Mouse (Mus musculus): ENCODE measurements around the gene Ovol2. TPM values are rescaled to one million over a fixed set of nuclear protein-coding genes. Genes with fewer than 3 reads are reported as not detected.
A peak's percentile ranks its signal among the peaks of the same experiment; 100 is the strongest.

Ovol2 gene
- total and polyA plus RNA-seq, 2 experiments from 2014 or later, result not detected

- H3K9ac ChIP-seq (replicated peaks; ENCODE audit: low read depth, low read length), result no peak overlapping the region
- H3K36me3 ChIP-seq (replicated peaks; ENCODE audit: control insufficient read depth, insufficient read depth, low read length), result peaks cover 10% of the 10 kb centered on the region; the same call in 1 of the 2 replicates
- H3K4me3 ChIP-seq (ENCODE audit: low read depth, low read length), result no peak overlapping the region
- no peaks in the 10 kb centered on the region for H3K9me3 ChIP-seq (replicated peaks; ENCODE audit: control insufficient read depth, low read length)
- H3K4me1 ChIP-seq (ENCODE audit: control insufficient read depth, insufficient read depth), result peaks cover 7% of the 10 kb centered on the region; the same call in 1 of the 2 replicates
- 73% methylated on average over 3 of the region's 3 CpGs for WGBS
- no peak for DNase-seq (ENCODE audit: low spot score)
- no peak for ATAC-seq (ENCODE audit: insufficient read depth, low read depth)
- TF ChIP-seq CTCF (IDR thresholded peaks at IDR 0.05; ENCODE audit: low read depth) (no peak), EP300 (IDR thresholded peaks at IDR 0.05; ENCODE audit: low read depth) (no peak)
- H3K27ac ChIP-seq (ENCODE audit: low read depth), result peak overlapping the region; percentile 82
- no peaks in the 10 kb centered on the region for H3K27me3 ChIP-seq (ENCODE audit: control insufficient read depth, insufficient read depth, low read length)
- no peak overlapping the region for H3K4me2 ChIP-seq (ENCODE audit: low read depth, low read length)
Measured at GRCm38 (mm10) chr2:144280568-144280967, 51.4 kb downstream of the Ovol2 start.

GRCm38 (mm10) chr2:144279742-144280141, 52.2 kb downstream of the Ovol2 start:
- ATAC-seq (ENCODE audit: insufficient read depth, low read depth), result peak; percentile 92

DNA sequence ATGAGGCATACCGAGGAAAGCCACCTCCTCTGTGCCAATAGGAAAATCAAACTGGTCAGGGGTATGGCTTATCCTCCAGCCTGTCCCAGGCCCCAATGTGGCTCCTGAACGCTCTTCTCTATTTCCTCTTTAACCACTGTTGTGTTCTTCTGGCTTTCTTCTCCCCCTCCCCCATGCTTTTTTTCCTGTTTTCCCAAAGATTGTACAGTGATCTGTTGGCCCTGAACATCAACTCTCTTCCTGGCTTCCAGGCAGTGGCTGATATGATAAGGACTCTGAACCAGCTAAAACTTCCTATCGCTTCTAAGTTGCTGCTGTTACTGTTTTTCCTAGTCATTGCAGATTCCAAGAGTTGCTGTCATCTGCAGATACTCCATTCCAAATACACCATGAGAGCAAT, 55.1 kb downstream of the Ovol2 start:
- H3K27me3 ChIP-seq (ENCODE audit: control insufficient read depth, insufficient read depth, low read length), result no peaks in the 10 kb centered on the region
- TF ChIP-seq CTCF (IDR thresholded peaks at IDR 0.05; ENCODE audit: low read depth) (no peak), EP300 (IDR thresholded peaks at IDR 0.05; ENCODE audit: low read depth) (no peak)
- H3K4me2 ChIP-seq (ENCODE audit: low read depth, low read length), result no peak overlapping the region
- no peak overlapping the region for H3K9ac ChIP-seq (replicated peaks; ENCODE audit: low read depth, low read length)
- no peaks in the 10 kb centered on the region for H3K9me3 ChIP-seq (replicated peaks; ENCODE audit: control insufficient read depth, low read length)
- H3K4me3 ChIP-seq (ENCODE audit: low read depth, low read length), result no peak overlapping the region
- H3K27ac ChIP-seq (ENCODE audit: low read depth), result peak overlapping the region; percentile 43; the same call in 1 of the 2 replicates
- H3K4me1 ChIP-seq (ENCODE audit: control insufficient read depth, insufficient read depth), result no peaks in the 10 kb centered on the region
- no peak for ATAC-seq (ENCODE audit: insufficient read depth, low read depth)
- no peak for DNase-seq (ENCODE audit: low spot score)
- WGBS, result 58% methylated on average over 3 of the region's 3 CpGs
- peaks cover 10% of the 10 kb centered on the region for H3K36me3 ChIP-seq (replicated peaks; ENCODE audit: control insufficient read depth, insufficient read depth, low read length)

More at GRCm38 (mm10) chr2:144279742-144280141, 52.2 kb downstream of the Ovol2 start:
- Histone ChIP-seq H3K36me3 (replicated peaks; ENCODE audit: control insufficient read depth, insufficient read depth, low read length) (peaks cover 10% of the 10 kb centered on the region; the same call in 1 of the 2 replicates), H3K9me3 (replicated peaks; ENCODE audit: control insufficient read depth, low read length) (no peaks in the 10 kb centered on the region), H3K9ac (replicated peaks; ENCODE audit: low read depth, low read length) (no peak overlapping the region), H3K27me3 (ENCODE audit: control insufficient read depth, insufficient read depth, low read length) (no peaks in the 10 kb centered on the region), H3K4me2 (ENCODE audit: low read depth, low read length) (no peak overlapping the region), H3K4me3 (ENCODE audit: low read depth, low read length) (no peak overlapping the region), H3K4me1 (ENCODE audit: control insufficient read depth, insufficient read depth) (0 out of 2 replicates have a peak, but pooled peaks cover 4% of the 10 kb centered on the region), H3K27ac (ENCODE audit: low read depth) (peak overlapping the region; percentile 82)
- DNase-seq (ENCODE audit: low spot score), result peak; percentile 85
- WGBS, result 35% methylated on average over 5 of the region's 5 CpGs
- TF ChIP-seq CTCF (IDR thresholded peaks at IDR 0.05; ENCODE audit: low read depth), result no peak
- peak; percentile 75; the same call in 1 of the 2 replicates for TF ChIP-seq EP300 (IDR thresholded peaks at IDR 0.05; ENCODE audit: low read depth)

- no peak for DNase-seq (ENCODE audit: low spot score)
- no peak overlapping the region for H3K9ac ChIP-seq (replicated peaks; ENCODE audit: low read depth, low read length)
- H3K4me2 ChIP-seq (ENCODE audit: low read depth, low read length), result no peak overlapping the region
- no peak for ATAC-seq (ENCODE audit: insufficient read depth, low read depth)
- peaks cover 4% of the 10 kb centered on the region; the same call in 1 of the 2 replicates for H3K4me1 ChIP-seq (ENCODE audit: control insufficient read depth, insufficient read depth)
- 45% methylated on average over 8 of the region's 8 CpGs for WGBS
- peaks cover 10% of the 10 kb centered on the region for H3K36me3 ChIP-seq (replicated peaks; ENCODE audit: control insufficient read depth, insufficient read depth, low read length)
- TF ChIP-seq CTCF (IDR thresholded peaks at IDR 0.05; ENCODE audit: low read depth) (no peak), EP300 (IDR thresholded peaks at IDR 0.05; ENCODE audit: low read depth) (no peak)
- H3K9me3 ChIP-seq (replicated peaks; ENCODE audit: control insufficient read depth, low read length), result no peaks in the 10 kb centered on the region
- H3K4me3 ChIP-seq (ENCODE audit: low read depth, low read length), result no peak overlapping the region
- H3K27ac ChIP-seq (ENCODE audit: low read depth), result peak overlapping the region; percentile 55
- H3K27me3 ChIP-seq (ENCODE audit: control insufficient read depth, insufficient read depth, low read length), result no peaks in the 10 kb centered on the region
Measured at GRCm38 (mm10) chr2:144274741-144275140, 57.2 kb downstream of the Ovol2 start.

DNA sequence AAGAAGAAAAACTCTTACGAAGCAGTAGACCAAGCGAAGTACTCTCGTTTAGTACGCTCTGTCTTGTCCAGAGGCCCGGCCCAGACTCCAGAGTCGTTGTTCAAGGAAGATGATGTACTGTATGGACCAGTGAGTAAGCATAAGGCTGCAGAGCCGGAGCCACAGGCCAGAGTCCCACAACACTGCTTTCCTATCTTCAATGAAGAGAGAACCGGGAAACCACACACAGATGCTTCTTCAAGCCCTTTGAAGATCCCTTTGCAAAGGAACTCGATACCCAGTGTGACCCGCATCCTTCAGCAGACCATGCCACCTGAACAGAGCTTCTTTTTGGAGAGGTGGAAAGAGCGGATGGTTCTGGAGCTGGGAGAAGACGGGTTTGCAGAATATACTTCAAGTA, 59.9 kb downstream of the Ovol2 start:
- no peak overlapping the region for H3K27ac ChIP-seq (ENCODE audit: low read depth)
- H3K4me3 ChIP-seq (ENCODE audit: low read depth, low read length), result no peak overlapping the region
- no peak for ATAC-seq (ENCODE audit: insufficient read depth, low read depth)
- no peak for TF ChIP-seq EP300 (IDR thresholded peaks at IDR 0.05; ENCODE audit: low read depth)
- TF ChIP-seq CTCF (IDR thresholded peaks at IDR 0.05; ENCODE audit: low read depth), result no peak
- DNase-seq (ENCODE audit: low spot score), result no peak
- peaks cover 6% of the 10 kb centered on the region for H3K36me3 ChIP-seq (replicated peaks; ENCODE audit: control insufficient read depth, insufficient read depth, low read length)
- no peak overlapping the region for H3K9ac ChIP-seq (replicated peaks; ENCODE audit: low read depth, low read length)
- no peaks in the 10 kb centered on the region for H3K27me3 ChIP-seq (ENCODE audit: control insufficient read depth, insufficient read depth, low read length)
- no peak overlapping the region for H3K4me2 ChIP-seq (ENCODE audit: low read depth, low read length)
- H3K9me3 ChIP-seq (replicated peaks; ENCODE audit: control insufficient read depth, low read length), result no peaks in the 10 kb centered on the region
- peaks cover 23% of the 10 kb centered on the region for H3K4me1 ChIP-seq (ENCODE audit: control insufficient read depth, insufficient read depth)
- WGBS, result 84% methylated on average over 12 of the region's 12 CpGs
